Mouse (Mus musculus): ENCODE measurements around the gene Kat6b. TPM values are rescaled to one million over a fixed set of nuclear protein-coding genes. Genes with fewer than 3 reads are reported as not detected.

Kat6b gene
- polyA plus RNA-seq, 1 experiment from 2014 or later = 18.5 TPM

DNA sequence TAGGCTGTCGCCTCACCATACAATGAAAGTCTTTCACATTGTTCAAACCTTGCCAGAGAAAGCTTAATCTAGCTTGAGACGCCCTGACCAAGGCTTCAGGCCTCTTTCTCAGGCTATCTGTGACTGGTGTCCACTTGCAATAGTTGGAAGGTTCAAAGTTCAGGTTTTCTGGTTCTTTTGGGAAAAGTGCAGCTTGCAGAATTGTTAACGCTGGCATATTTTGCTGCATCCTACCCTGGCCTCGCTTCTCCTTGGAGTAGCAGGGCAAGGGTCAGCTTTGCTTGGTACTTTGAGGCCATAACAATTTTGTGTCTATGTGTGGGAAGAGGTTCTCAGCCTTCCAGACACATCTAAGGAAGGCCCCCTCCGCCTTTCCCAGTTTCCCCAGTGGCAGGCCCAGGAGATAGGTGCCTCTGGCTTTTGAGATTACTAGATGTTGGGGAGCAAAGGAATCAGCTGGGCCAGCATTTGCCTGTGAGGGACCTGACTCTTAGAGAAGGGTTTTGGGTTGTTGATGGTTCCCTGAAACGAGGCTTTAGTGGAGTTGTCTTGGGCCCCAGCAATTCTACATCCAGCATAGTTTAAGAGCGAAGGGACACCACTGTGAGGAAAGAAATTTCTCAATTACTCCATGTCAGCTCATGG, 215.1 kb downstream of the Kat6b start:
- H3K36me3 ChIP-seq (ENCODE audit: control insufficient read depth, insufficient read depth, low read length) = no peaks in the 10 kb centered on the region
- peaks cover 4% of the 10 kb centered on the region for H3K9me3 ChIP-seq (ENCODE audit: control insufficient read depth, low read length)
- no peak overlapping the region for H3K4me2 ChIP-seq (ENCODE audit: low read length)
- H3K4me3 ChIP-seq (ENCODE audit: control insufficient read depth in 1 of 2, insufficient read depth in 1 of 2, low read depth in 1 of 2, low read length in 2 of 2) = no peak overlapping the region
- WGBS = 79% methylated on average over 7 of the region's 7 CpGs
- no peaks in the 10 kb centered on the region for H3K27me3 ChIP-seq (ENCODE audit: control insufficient read depth, insufficient read depth, low read length)
- ATAC-seq (ENCODE audit: insufficient number of reproducible peaks, insufficient read depth, low FRiP score, low read depth) = no peak
- no peak overlapping the region for H3K27ac ChIP-seq (replicated peaks in 1 of 2; ENCODE audit: control insufficient read depth in 1 of 2, insufficient read depth in 1 of 2, low read depth in 2 of 2, low read length in 2 of 2)
- peaks cover 0 to 5% of the 10 kb centered on the region in 2 experiments; a peak in 1 of 4 replicates for H3K4me1 ChIP-seq (ENCODE audit: control insufficient read depth in 2 of 2, insufficient read depth in 2 of 2, low read length in 2 of 2)
- no peak overlapping the region for H3K9ac ChIP-seq (ENCODE audit: low read length)

DNA sequence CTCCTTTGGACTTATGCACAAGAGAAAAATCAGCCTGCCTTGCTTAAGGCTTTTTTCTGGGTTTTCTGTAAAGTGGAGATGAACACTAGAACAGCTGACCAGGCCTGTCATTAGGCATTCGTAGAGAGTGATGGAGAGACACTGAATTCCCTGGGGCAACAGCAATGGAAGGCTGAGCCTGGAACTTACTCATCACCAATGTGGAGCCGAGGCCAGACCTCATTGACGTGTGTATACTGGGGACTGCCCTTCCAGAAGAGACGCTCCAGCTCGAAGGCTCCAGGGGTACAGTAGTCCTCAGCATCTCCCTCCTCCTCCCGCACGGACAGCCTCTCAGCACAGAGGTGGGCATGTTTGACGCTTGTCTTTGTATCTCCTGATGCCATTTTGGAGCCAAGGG, 221.5 kb downstream of the Kat6b start:
- peak overlapping the region; percentile 8 to 30; a peak in 1 of 4 replicates for H3K27ac ChIP-seq (replicated peaks in 1 of 2; ENCODE audit: control insufficient read depth in 1 of 2, insufficient read depth in 1 of 2, low read depth in 2 of 2, low read length in 2 of 2)
- H3K9me3 ChIP-seq (ENCODE audit: control insufficient read depth, low read length) = no peaks in the 10 kb centered on the region
- H3K36me3 ChIP-seq (ENCODE audit: control insufficient read depth, insufficient read depth, low read length) = no peaks in the 10 kb centered on the region
- no peak overlapping the region for H3K9ac ChIP-seq (ENCODE audit: low read length)
- peaks cover 20 to 25% of the 10 kb centered on the region in 2 experiments for H3K4me1 ChIP-seq (ENCODE audit: control insufficient read depth in 2 of 2, insufficient read depth in 2 of 2, low read length in 2 of 2)
- H3K4me3 ChIP-seq (ENCODE audit: control insufficient read depth in 1 of 2, insufficient read depth in 1 of 2, low read depth in 1 of 2, low read length in 2 of 2) = no peak overlapping the region
- 0 out of 2 replicates have a peak overlapping the region, but pooled peaks have one; percentile 10 for H3K4me2 ChIP-seq (ENCODE audit: low read length)
- ATAC-seq (ENCODE audit: insufficient number of reproducible peaks, insufficient read depth, low FRiP score, low read depth) = no peak
- WGBS = 64% methylated on average over 8 of the region's 8 CpGs
- no peaks in the 10 kb centered on the region for H3K27me3 ChIP-seq (ENCODE audit: control insufficient read depth, insufficient read depth, low read length)

DNA sequence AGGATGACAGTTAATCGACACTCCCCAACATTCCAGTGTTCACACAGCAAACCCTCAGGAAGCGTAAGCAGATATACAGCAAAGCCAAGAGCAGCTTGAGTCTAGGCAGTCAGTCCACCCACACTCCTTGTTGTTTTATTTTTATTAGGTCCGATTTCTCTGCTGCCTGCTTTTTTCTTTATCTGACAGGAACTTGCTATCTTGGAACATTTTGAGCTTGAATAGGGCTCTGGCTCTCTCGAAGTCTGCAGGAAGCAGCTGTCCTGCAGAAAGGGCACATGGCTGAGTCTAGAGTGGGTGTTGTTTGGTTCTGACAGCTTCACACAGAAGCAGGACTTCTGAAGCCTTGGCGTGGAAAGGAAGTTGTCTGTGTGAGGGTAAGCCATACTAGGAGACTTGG, 222.0 kb downstream of the Kat6b start:
- peak; percentile 69 for ATAC-seq (ENCODE audit: insufficient number of reproducible peaks, insufficient read depth, low FRiP score, low read depth)
- H3K4me3 ChIP-seq (ENCODE audit: control insufficient read depth in 1 of 2, insufficient read depth in 1 of 2, low read depth in 1 of 2, low read length in 2 of 2) = no peak overlapping the region
- H3K27ac ChIP-seq (replicated peaks in 1 of 2; ENCODE audit: control insufficient read depth in 1 of 2, insufficient read depth in 1 of 2, low read depth in 2 of 2, low read length in 2 of 2) = peak overlapping the region; percentile 30 to 54; a peak in 3 of 4 replicates
- no peak overlapping the region; the same call in 1 of the 2 replicates for H3K9ac ChIP-seq (ENCODE audit: low read length)
- peaks cover 20 to 25% of the 10 kb centered on the region in 2 experiments for H3K4me1 ChIP-seq (ENCODE audit: control insufficient read depth in 2 of 2, insufficient read depth in 2 of 2, low read length in 2 of 2)
- 0 out of 2 replicates have a peak overlapping the region, but pooled peaks have one; percentile 10 for H3K4me2 ChIP-seq (ENCODE audit: low read length)
- WGBS = 16% methylated on average over 5 of the region's 5 CpGs
- H3K9me3 ChIP-seq (ENCODE audit: control insufficient read depth, low read length) = no peaks in the 10 kb centered on the region
- no peaks in the 10 kb centered on the region for H3K36me3 ChIP-seq (ENCODE audit: control insufficient read depth, insufficient read depth, low read length)
- no peaks in the 10 kb centered on the region for H3K27me3 ChIP-seq (ENCODE audit: control insufficient read depth, insufficient read depth, low read length)

DNA sequence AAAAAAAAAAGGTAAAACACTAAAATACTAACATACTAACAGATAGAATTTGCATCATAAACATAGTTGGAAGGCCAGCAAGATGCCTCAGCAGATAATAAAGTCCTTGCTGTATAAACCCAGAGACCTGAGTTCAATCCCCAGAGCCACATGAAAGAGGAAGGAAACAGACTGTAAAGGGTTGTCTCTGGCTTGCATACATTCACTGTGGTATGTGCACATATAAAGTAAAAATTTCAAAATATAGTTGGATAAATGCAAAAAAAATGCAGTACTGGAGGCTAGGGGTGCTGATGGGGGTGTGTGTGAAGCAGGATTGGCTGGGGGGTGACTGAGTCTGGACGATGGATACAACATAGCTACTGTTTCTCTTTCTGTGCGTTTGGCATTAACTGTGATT, 224.2 kb downstream of the Kat6b start:
- 90% methylated on average over 2 of the region's 2 CpGs for WGBS
- no peaks in the 10 kb centered on the region for H3K36me3 ChIP-seq (ENCODE audit: control insufficient read depth, insufficient read depth, low read length)
- no peak overlapping the region for H3K4me2 ChIP-seq (ENCODE audit: low read length)
- H3K4me3 ChIP-seq (ENCODE audit: control insufficient read depth in 1 of 2, insufficient read depth in 1 of 2, low read depth in 1 of 2, low read length in 2 of 2) = no peak overlapping the region
- no peaks in the 10 kb centered on the region for H3K27me3 ChIP-seq (ENCODE audit: control insufficient read depth, insufficient read depth, low read length)
- H3K4me1 ChIP-seq (ENCODE audit: control insufficient read depth in 2 of 2, insufficient read depth in 2 of 2, low read length in 2 of 2) = peaks cover 26 to 36% of the 10 kb centered on the region in 2 experiments
- H3K9me3 ChIP-seq (ENCODE audit: control insufficient read depth, low read length) = no peaks in the 10 kb centered on the region
- no peak overlapping the region for H3K27ac ChIP-seq (replicated peaks in 1 of 2; ENCODE audit: control insufficient read depth in 1 of 2, insufficient read depth in 1 of 2, low read depth in 2 of 2, low read length in 2 of 2)
- ATAC-seq (ENCODE audit: insufficient number of reproducible peaks, insufficient read depth, low FRiP score, low read depth) = no peak
- no peak overlapping the region for H3K9ac ChIP-seq (ENCODE audit: low read length)

DNA sequence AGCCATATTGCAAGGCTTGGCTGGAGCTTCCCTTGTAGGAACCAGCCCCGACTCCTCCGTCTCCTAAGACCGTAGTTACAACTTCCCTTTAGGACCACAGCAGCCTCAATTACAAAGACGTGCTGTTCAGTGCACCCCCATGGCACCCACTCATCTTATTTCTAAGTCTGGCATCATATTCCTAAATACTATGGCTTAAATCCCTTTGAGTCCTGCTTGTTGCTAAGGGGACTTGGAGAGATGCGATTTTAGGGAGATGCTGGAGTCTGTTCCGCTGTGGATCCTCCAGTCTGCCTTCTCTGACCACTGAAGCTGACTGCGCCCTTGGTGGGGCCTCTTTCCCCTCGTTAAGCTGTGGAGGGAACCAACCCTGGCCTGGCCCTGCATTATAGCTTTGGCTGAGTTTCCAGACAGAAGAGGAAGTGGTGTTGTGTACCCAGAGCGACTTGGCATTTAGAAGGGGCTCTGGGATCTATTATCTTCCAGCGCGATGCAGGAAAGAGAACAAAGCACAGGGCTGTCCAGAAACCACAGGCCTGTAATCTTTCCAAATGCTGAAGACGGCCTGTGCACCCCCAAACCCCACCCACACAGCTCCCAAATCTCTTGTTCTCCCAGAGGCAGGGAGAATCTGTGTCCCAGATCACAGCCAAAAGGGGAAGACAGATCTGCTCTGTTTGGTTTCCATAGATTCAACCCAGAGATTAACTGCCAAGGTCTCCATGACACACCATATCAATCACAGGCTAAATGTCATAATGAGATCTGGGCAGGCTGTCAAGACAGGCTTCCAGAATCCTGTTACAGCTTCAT, 225.7 kb downstream of the Kat6b start:
- Histone ChIP-seq H3K9ac (ENCODE audit: low read length) (no peak overlapping the region), H3K27me3 (ENCODE audit: control insufficient read depth, insufficient read depth, low read length) (no peaks in the 10 kb centered on the region), H3K4me3 (ENCODE audit: control insufficient read depth in 1 of 2, insufficient read depth in 1 of 2, low read depth in 1 of 2, low read length in 2 of 2) (no peak overlapping the region), H3K27ac (replicated peaks in 1 of 2; ENCODE audit: control insufficient read depth in 1 of 2, insufficient read depth in 1 of 2, low read depth in 2 of 2, low read length in 2 of 2) (peak overlapping the region; percentile 67 to 70), H3K36me3 (ENCODE audit: control insufficient read depth, insufficient read depth, low read length) (no peaks in the 10 kb centered on the region), H3K4me2 (ENCODE audit: low read length) (no peak overlapping the region), H3K4me1 (ENCODE audit: control insufficient read depth in 2 of 2, insufficient read depth in 2 of 2, low read length in 2 of 2) (peaks cover 26 to 36% of the 10 kb centered on the region in 2 experiments), H3K9me3 (ENCODE audit: control insufficient read depth, low read length) (no peaks in the 10 kb centered on the region)
- 52% methylated on average over 12 of the region's 12 CpGs for WGBS
- peak; percentile 57 for ATAC-seq (ENCODE audit: insufficient number of reproducible peaks, insufficient read depth, low FRiP score, low read depth)

DNA sequence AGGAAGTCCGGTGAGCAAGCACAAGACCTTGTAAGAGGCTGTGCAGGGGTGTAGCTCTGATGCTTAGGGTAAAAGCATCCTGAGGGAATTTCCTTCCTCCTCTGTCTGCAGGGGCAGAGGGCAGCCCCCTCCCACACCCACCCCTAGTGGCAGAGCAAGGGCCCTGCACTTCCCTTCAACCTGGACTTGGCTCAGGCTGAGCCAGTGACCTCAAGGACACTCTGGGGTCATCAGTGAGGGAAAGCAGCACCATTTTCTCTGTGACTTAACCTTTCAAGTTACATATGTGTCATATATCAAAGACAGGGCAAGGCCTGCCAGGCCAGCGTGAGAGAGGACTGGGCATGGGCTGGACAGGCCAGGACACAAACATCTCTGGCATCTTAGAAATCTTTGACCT, 228.3 kb downstream of the Kat6b start:
- ATAC-seq (ENCODE audit: insufficient number of reproducible peaks, insufficient read depth, low FRiP score, low read depth) = no peak
- Histone ChIP-seq H3K4me1 (ENCODE audit: control insufficient read depth in 2 of 2, insufficient read depth in 2 of 2, low read length in 2 of 2) (peaks cover 15 to 21% of the 10 kb centered on the region in 2 experiments), H3K9ac (ENCODE audit: low read length) (no peak overlapping the region), H3K27me3 (ENCODE audit: control insufficient read depth, insufficient read depth, low read length) (no peaks in the 10 kb centered on the region), H3K4me2 (ENCODE audit: low read length) (no peak overlapping the region), H3K27ac (replicated peaks in 1 of 2; ENCODE audit: control insufficient read depth in 1 of 2, insufficient read depth in 1 of 2, low read depth in 2 of 2, low read length in 2 of 2) (peak overlapping the region in 1 of 2 experiments; percentile 17; a peak in 1 of 4 replicates), H3K4me3 (ENCODE audit: control insufficient read depth in 1 of 2, insufficient read depth in 1 of 2, low read depth in 1 of 2, low read length in 2 of 2) (no peak overlapping the region), H3K36me3 (ENCODE audit: control insufficient read depth, insufficient read depth, low read length) (no peaks in the 10 kb centered on the region), H3K9me3 (ENCODE audit: control insufficient read depth, low read length) (no peaks in the 10 kb centered on the region)
- 53% methylated on average over 2 of the region's 2 CpGs for WGBS

DNA sequence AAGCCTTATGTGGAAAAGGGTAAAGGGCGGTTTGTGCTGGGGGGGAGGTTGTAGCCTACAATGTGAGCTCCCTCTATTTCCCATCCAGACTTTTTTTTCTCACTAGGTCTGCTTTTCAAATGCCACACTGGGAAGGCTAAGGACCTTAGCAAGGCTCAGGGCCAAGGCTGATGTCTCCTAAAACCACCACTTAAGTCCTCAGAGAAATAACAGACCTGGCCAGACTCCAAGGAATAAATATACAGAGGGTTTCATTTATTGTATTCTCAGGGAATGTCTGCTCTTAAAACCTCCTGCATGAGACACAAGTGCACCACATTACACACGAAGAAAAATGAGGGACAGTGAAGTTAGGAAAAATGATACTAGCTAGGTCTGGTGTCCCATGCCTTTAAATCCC, 230.0 kb downstream of the Kat6b start:
- H3K36me3 ChIP-seq (ENCODE audit: control insufficient read depth, insufficient read depth, low read length) = no peaks in the 10 kb centered on the region
- ATAC-seq (ENCODE audit: insufficient number of reproducible peaks, insufficient read depth, low FRiP score, low read depth) = no peak
- H3K9ac ChIP-seq (ENCODE audit: low read length) = no peak overlapping the region
- H3K4me3 ChIP-seq (ENCODE audit: control insufficient read depth in 1 of 2, insufficient read depth in 1 of 2, low read depth in 1 of 2, low read length in 2 of 2) = no peak overlapping the region
- WGBS = 74% methylated on average over 2 of the region's 2 CpGs
- no peaks in the 10 kb centered on the region for H3K27me3 ChIP-seq (ENCODE audit: control insufficient read depth, insufficient read depth, low read length)
- no peak overlapping the region for H3K4me2 ChIP-seq (ENCODE audit: low read length)
- no peak overlapping the region for H3K27ac ChIP-seq (replicated peaks in 1 of 2; ENCODE audit: control insufficient read depth in 1 of 2, insufficient read depth in 1 of 2, low read depth in 2 of 2, low read length in 2 of 2)
- no peaks in the 10 kb centered on the region for H3K9me3 ChIP-seq (ENCODE audit: control insufficient read depth, low read length)
- peaks cover 15 to 21% of the 10 kb centered on the region in 2 experiments for H3K4me1 ChIP-seq (ENCODE audit: control insufficient read depth in 2 of 2, insufficient read depth in 2 of 2, low read length in 2 of 2)

All from heart, embryonic 14.5 days (tissue).